Mouse (Mus musculus) spleen, adult 2 months (tissue): ENCODE data around the gene Jakmip3.

Experiments used
- CTCF ChIP-seq: fragments of 200-500 bp; IDR thresholded peaks from 2 replicates; pipeline ENCODE4 v1.5.1; 2011; ENCODE audit warnings: mild to moderate bottlenecking, inconsistent platforms; ENCODE audit not compliant: insufficient read depth, insufficient read length, insufficient replicate concordance; ENCODE audit errors: extremely low read depth
- POLR2A ChIP-seq: fragments of 200-500 bp; IDR thresholded peaks from 2 replicates; pipeline ENCODE4 v1.6.1; 2011; ENCODE audit warnings: low read depth, low read length, inconsistent platforms

DNA sequence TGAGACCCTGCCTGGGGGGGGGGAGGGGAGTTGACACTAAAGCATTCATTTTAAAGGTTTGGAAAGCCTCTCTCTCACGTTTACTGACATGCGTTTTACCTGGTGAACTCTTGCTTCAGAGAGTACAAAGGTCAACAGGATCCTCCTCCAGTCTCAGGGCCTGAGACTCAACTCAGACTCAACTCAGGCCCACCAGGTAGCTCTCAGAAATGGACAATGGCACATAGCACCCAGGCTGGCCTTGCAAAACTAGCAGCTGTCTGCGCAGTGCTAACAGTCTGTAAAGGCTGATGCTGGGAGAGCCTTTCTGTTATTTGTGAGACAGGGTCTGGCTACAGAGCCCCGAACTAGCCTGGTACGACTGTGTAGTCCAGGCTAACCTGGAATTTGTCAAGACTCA lies 32.6 kb upstream of the Jakmip3 start:
- TF ChIP-seq CTCF, result no peak
- TF ChIP-seq POLR2A, result no peak
